Mouse (Mus musculus) G1E (cell line): Measurements from ENCODE around the gene Scml4.

Experiments used
- CTCF ChIP-seq: IDR thresholded peaks from 2 replicates; pipeline ENCODE4 v1.5.1; 2012; ENCODE audit warnings: low read depth, low read length, inconsistent platforms, mixed read lengths
- GATA1 ChIP-seq: IDR thresholded peaks from 2 replicates; pipeline ENCODE4 v1.6.1; 2012; ENCODE audit warnings: borderline replicate concordance, low read length, inconsistent platforms, mixed read lengths
- GATA2 ChIP-seq: IDR thresholded peaks from 2 replicates; pipeline ENCODE4 v1.6.1; 2012; ENCODE audit warnings: low read depth, low read length, inconsistent platforms, borderline replicate concordance
- POLR2AphosphoS5 ChIP-seq: IDR thresholded peaks from 2 replicates; pipeline ENCODE4 v1.6.1; 2012; ENCODE audit warnings: low read depth, low read length, inconsistent platforms; ENCODE audit not compliant: insufficient replicate concordance
- TAL1 ChIP-seq: conservative IDR thresholded peaks from 2 replicates; pipeline ENCODE4 v1.6.1; 2012; ENCODE audit warnings: low read depth, low read length, inconsistent platforms, mixed read lengths

DNA sequence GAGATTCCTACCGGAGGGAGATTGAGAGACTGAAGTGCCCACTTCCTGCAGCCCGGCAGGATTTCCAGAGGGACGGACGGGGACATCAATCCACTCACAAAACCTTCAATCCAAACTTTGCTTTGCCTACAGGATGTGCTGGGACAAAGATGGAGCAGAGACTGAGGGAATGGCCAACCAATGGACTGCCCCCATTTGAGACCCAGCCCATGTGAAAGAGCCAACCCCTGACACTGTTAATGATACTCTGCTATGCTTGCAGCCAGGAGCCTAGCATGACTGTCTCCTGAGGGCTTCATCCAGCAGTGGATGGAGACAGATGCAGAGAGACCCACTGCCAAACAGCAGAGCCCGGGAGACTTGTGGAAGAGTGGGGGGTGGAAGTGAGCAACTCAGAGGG, 19.5 kb downstream of the Scml4 start:
- TF ChIP-seq CTCF, result no peak
- no peak for TF ChIP-seq GATA2
- TF ChIP-seq TAL1, result no peak
- TF ChIP-seq GATA1, result no peak
- no peak for TF ChIP-seq POLR2AphosphoS5
